Mouse (Mus musculus) B cell, adult 67 days (primary cell): ENCODE measurements around the gene Zkscan16. TPM values are rescaled to one million over a fixed set of nuclear protein-coding genes. Genes with fewer than 3 reads are reported as not detected.

Source experiments
- total RNA-seq, 2 experiments: library from RNA; stranded (reverse); gene quantifications; 4 replicates each; pipeline ENCODE4 v1.2.4; 2023

The Zkscan16 gene
- total RNA-seq = not detected

DNA sequence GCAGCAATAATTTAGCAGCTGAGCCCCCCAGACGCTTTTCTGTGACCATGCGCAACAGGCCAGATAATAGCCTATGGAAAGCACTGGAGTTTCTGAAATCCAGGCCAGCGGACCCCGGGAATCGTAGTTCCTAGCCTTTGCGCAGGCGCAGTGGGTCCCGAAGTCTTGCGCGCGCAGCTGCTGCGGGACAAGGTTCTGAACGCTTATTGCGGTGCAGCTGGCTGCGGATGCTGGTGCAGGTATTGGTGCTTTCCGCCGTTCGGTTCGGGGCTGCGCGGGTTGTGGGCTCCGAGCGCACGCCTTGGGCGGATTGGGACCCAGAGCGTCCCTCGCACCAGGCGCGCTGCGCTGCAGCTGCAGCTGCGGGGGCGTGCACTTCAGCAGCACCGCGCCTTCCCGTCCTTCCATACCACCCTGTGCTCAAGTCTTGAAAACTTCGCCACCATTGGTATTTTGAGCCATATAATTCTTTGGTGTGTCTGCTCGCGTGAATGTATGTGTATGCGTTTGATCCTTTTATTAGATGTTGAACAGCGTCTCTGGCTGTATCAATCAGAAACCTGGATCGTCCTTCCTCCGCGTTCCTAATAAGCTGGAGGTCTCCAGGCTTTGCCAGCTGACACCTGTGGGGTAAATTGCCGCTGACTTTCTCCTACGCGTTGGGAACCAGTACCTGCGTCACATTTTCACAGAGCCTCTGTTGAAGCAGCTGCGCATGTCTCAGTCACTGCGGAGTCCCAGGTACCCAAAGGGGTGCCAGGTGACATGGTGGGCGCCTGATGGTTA is at the start of gene Zkscan16:
Gene Zkscan16 (plus strand): TSS at position 209 of the 786 bp plus-strand sequence.

DNA sequence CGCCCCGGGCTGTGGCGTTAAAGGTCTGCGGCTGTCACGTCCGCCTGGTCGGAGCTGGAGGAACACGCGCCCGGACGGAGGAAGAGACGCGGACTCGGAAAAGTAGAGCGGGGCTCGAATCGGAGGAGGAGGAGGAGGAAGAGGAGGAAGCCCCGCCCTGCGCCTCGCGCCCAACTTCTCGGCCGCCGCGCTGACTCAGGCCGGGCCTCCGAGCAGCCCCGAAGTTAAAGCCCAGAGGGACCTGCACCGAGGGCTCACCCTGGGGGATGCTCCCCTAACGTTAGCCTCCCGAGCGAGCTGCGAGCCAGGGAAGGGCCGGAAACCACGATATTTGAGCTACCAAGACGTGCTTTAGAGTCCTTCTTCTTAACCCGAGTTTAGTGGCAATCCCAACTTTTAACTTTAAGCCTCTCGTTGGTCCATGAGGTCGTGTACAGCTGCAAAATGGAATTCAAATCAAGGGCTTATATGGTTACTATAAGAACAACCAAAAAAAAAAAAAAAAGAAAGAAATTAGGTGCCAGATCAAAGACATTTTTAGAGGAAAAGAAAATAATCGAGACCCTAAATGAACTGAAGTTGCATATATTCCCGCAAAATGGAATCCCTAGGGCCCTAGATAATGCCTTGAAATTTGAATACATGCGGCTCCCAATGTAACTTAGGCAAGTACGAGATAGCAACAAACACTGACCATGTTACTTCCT is 30.6 kb upstream of the Zkscan16 start, which contains the start of gene Ecpas:
Gene Ecpas (minus strand): TSS at position 121 of the 707 bp plus-strand sequence.

DNA sequence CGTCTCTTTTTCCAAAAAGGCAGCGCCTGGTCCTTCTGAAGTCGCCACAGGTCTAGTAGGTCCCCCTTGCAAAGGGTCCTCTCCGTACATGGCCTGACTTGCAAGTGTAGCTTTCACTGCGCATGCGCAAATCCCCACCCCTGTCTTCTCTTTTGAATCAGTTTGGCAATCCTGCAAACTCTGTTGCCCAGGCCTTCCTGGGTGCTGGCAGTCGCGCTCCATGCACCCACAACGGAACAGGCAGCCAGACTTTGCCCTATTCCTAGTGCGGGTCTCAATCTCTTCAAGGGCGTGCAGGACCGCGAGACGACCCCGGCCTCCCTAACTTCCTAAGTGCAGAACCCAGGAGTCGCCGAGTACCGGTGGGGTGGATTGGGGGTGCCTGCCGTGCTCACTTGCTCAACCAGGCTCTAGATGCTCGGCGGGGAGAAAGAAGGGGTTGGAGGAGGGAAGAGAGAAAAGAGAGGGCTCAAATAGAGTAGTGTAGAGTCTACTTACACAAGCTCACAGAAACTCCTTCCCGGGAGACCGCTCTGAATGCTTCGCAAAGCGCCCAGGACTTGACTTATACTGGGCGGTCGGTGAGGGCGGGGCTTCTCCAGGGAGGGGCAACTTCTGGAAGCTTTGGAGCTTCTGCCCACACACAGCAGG is 43.2 kb downstream of the Zkscan16 start, which contains the start of gene Ptgr1:
Gene Ptgr1 (minus strand): TSS at position 580 of the 651 bp plus-strand sequence.

DNA sequence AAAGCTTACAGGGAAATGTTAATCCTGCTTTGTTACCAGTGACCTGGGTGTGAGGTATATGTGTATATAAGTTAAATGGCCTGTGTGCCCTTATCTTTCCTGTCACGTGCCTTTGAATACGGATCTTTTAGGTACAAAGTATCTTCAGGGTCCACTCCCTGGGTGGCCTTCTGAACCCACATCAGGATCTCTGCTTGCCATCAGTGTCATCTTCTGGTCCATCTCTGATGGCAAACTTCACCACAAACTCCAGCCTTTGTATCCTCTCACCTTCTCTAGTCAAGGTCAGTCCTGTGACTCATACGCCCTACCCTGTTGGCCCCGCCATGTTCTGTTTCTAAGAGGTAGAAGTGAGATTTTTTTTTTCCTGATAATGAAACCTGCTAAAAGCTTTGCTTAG is 51.3 kb downstream of the Zkscan16 start, which contains the start of gene Dnajc25:
Gene Dnajc25 (plus strand): TSS at position 301 of the 400 bp plus-strand sequence.

DNA sequence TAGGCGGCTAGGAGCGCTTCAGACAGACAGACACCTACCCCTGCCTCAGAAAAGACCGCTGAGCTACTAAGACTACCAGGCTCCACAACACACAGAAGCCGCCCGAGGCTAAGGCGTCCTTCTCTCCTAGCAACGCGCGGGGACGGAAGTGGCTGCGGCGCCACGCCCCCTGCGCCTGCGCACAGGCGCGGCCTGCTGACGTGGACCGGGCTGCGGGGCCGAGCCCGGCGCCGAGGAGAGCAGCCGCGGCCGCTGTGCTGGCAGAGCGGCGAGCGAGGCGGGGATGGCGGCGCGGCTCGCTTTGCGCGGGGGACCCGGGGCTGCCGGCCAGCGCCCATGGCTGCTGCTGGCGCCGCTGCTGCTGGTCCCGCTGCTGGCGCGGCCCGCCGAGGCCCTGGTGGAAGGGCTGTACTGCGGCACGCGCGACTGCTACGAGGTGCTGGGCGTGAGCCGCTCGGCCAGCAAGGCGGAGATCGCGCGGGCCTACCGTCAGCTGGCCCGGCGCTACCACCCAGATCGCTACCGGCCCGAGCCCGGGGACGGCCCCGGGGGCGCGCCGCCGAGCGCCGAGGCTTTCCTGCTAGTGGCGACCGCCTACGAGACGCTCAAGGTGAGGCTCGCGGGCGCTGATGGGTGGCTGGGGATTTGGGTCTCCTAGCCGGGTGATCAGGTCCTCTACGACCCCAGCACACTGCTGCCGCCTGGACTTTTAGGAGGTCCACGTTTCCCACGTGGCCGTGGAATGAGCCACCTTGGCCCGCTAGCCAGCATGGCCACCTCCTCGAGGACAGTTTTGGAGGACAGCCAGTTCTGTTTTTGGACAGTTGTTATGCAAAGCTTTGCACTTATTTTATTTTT is 59.7 kb downstream of the Zkscan16 start, which contains the start of gene Gm20503:
Gene Gm20503 (plus strand): TSS at position 263 of the 858 bp plus-strand sequence.

Other genes starting within 250 kb of the Zkscan16 start
- gene Olfr267, start 155.9 kb upstream of the Zkscan16 start, total RNA-seq = under 1 TPM in 1 of 2 experiments, not detected in 1; 0.41 TPM
- 100 to 1,000 TPM in 1 of 2 experiments, 10 to 100 TPM in 1; 98.4 to 127 TPM for gene Ecpas, start 30.9 kb upstream of the Zkscan16 start, total RNA-seq
- 1 to 10 TPM in 1 of 2 experiments, under 1 TPM in 1; 0.80 to 1.2 TPM for gene Ptgr1, start 43.5 kb downstream of the Zkscan16 start, total RNA-seq
- gene Dnajc25, start 51.4 kb downstream of the Zkscan16 start, total RNA-seq = 10 to 100 TPM; 10.1 to 12.4 TPM
- 1 to 10 TPM in 1 of 2 experiments, not detected in 1; 6.7 TPM for gene Gm20503, start 59.6 kb downstream of the Zkscan16 start, total RNA-seq
- 10 to 100 TPM; 52.8 to 71.4 TPM for gene Gng10, start 91.5 kb downstream of the Zkscan16 start, total RNA-seq
- not detected for gene AI481877, start 195.4 kb downstream of the Zkscan16 start, total RNA-seq
- 100 to 1,000 TPM; 118 to 125 TPM for gene Ugcg, start 245.6 kb downstream of the Zkscan16 start, total RNA-seq